Mouse (Mus musculus): ENCODE results near the gene Coq10b.

Coq10b gene

GRCm38 (mm10) chr1:55106919-55107585 lies 54.5 kb downstream of the Coq10b start:
- no peak for DNase-seq (ENCODE audit: low read depth, low spot score)

- DNase-seq (ENCODE audit: low read depth, low spot score) = no peak
These were observed 55.1 kb downstream of the Coq10b start for GRCm38 (mm10) chr1:55107644-55108043.

- no peak for DNase-seq (ENCODE audit: low read depth, low spot score)
These were observed 55.9 kb downstream of the Coq10b start for GRCm38 (mm10) chr1:55108473-55108872.

- no peak for DNase-seq (ENCODE audit: low read depth, low spot score)
These were observed 56.6 kb downstream of the Coq10b start for GRCm38 (mm10) chr1:55109066-55109766.
